Mouse (Mus musculus) heart, embryonic 15.5 days (tissue): ENCODE measurements around the gene Ino80b. TPM values are rescaled to one million over a fixed set of nuclear protein-coding genes. Genes with fewer than 3 reads are reported as not detected.

Source experiments
- ATAC-seq: fragments of 200-750 bp; cut with Nextera tagmentation; replicated peaks from 2 replicates; pipeline ENCODE4 v1.8.0; 2017; ENCODE audit warnings: low read depth, moderate TSS enrichment; ENCODE audit not compliant: insufficient number of reproducible peaks, insufficient read depth, low FRiP score
- H3K27ac ChIP-seq: fragments of 300-500 bp; sonication (generic); 2 replicates; pipeline ENCODE4 v1.5.1; 2015; ENCODE audit warnings: mild to moderate bottlenecking, inconsistent platforms
- H3K27me3 ChIP-seq: fragments of 300-500 bp; sonication (generic); 2 replicates; pipeline ENCODE4 v1.6.1; 2015; ENCODE audit warnings: inconsistent platforms
- H3K36me3 ChIP-seq: fragments of 300-500 bp; sonication (generic); 2 replicates; pipeline ENCODE4 v1.6.1; 2015; ENCODE audit warnings: mild to moderate bottlenecking, inconsistent platforms
- H3K4me1 ChIP-seq: fragments of 300-500 bp; sonication (generic); replicated peaks from 2 replicates; pipeline ENCODE4 v1.6.1; 2015; ENCODE audit warnings: inconsistent platforms
- H3K4me2 ChIP-seq: fragments of 300-500 bp; sonication (generic); 2 replicates; pipeline ENCODE4 v1.6.1; 2015; ENCODE audit warnings: inconsistent platforms, mild to moderate bottlenecking, moderate library complexity
- H3K4me3 ChIP-seq: fragments of 300-500 bp; sonication (generic); 2 replicates; pipeline ENCODE4 v1.5.1; 2015; ENCODE audit warnings: mild to moderate bottlenecking, inconsistent platforms
- H3K9ac ChIP-seq: fragments of 300-500 bp; sonication (generic); 2 replicates; pipeline ENCODE4 v1.6.1; 2015; ENCODE audit warnings: mild to moderate bottlenecking, inconsistent platforms
- H3K9me3 ChIP-seq: fragments of 300-500 bp; sonication (generic); replicated peaks from 2 replicates; pipeline ENCODE4 v1.6.1; 2016; ENCODE audit warnings: inconsistent platforms
- WGBS: fragments of 180-500 bp; shearing (Covaris S2); methylation state at CpG from one replicate; pipeline ENCODE4 v1.1.7; 2015; ENCODE audit warnings: mixed read lengths; 5-methylcytosine and 5-hydroxymethylcytosine counted together
- polyA plus RNA-seq: library from polyadenylated mRNA; unstranded; fragments of >200 nt; fragmentation: Nextera tagmentation; extraction: Ambion mirVana; gene quantifications from 2 replicates; pipeline ENCODE4 v1.2.1, GENCODE M21; 2015

Ino80b gene
- polyA plus RNA-seq, 1 experiment from 2014 or later = 7.4 TPM

- no peak for ATAC-seq
- peaks cover 11% of the 10 kb centered on the region for H3K27me3 ChIP-seq
- no peak overlapping the region for H3K27ac ChIP-seq
- no peak overlapping the region for H3K9ac ChIP-seq
- no peaks in the 10 kb centered on the region for H3K9me3 ChIP-seq
- WGBS = 52% methylated on average over 2 of the region's 2 CpGs
- H3K4me3 ChIP-seq = no peak overlapping the region
- H3K36me3 ChIP-seq = no peaks in the 10 kb centered on the region
- peaks cover 14% of the 10 kb centered on the region for H3K4me1 ChIP-seq
- no peak overlapping the region for H3K4me2 ChIP-seq
Measured at GRCm38 (mm10) chr6:83098411-83098810, 26.8 kb downstream of the Ino80b start.

DNA sequence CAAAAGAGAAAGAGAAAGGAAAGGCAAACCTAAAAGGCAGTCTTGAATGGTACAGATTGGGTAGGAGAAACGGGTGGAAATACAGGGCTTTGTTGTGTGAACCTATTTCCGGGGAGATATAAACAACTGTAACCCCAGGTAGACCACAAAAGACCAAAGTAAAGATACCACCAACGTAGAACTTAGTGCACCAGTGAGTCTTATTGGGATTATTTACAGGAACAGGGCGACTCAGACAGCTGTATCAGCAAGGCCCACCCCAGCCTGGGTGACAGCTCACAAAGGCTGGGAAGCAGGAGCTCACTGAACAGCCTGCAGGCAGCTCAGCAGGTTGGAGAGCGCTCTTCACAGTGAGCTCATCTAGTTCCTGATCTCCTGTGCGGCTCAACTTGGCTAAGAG, 29.3 kb downstream of the Ino80b start:
- Histone ChIP-seq H3K4me1 (no peaks in the 10 kb centered on the region), H3K36me3 (no peaks in the 10 kb centered on the region), H3K9ac (no peak overlapping the region), H3K4me3 (no peak overlapping the region), H3K4me2 (no peak overlapping the region), H3K27ac (no peak overlapping the region), H3K9me3 (no peaks in the 10 kb centered on the region), H3K27me3 (peaks cover 18% of the 10 kb centered on the region)
- no peak for ATAC-seq
- WGBS = 37% methylated on average over 6 of the region's 6 CpGs

GRCm38 (mm10) chr6:83092416-83093127, 32.7 kb downstream of the Ino80b start:
- Histone ChIP-seq H3K4me1 (peaks cover 5% of the 10 kb centered on the region), H3K36me3 (no peaks in the 10 kb centered on the region), H3K4me3 (no peak overlapping the region), H3K27me3 (peaks cover 36% of the 10 kb centered on the region), H3K9ac (no peak overlapping the region), H3K9me3 (no peaks in the 10 kb centered on the region), H3K27ac (peak overlapping the region; percentile 40; the same call in 1 of the 2 replicates), H3K4me2 (no peak overlapping the region)
- ATAC-seq = peak; percentile 43; the same call in 1 of the 2 replicates
- WGBS = 29% methylated on average over 6 of the region's 6 CpGs

DNA sequence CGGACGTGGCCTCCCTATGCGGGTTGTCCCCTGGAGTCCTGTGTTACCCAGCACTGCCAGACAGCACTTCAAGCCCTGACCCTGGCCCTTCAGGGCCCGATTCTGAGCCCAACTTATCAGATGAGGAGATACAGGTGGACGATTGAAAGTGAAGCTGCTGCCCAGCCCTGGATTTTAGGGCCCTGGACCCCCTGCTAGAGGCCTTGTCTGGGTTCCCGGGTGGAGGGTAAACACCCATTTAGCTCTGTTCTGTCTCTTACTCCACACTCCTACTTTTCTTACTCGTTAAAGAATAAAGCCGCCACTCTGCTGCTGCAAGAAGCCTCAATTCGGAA, 37.3 kb downstream of the Ino80b start:
- WGBS = 14% methylated on average over 9 of the region's 9 CpGs
- Histone ChIP-seq H3K9me3 (no peaks in the 10 kb centered on the region), H3K4me1 (peaks cover 20% of the 10 kb centered on the region), H3K4me3 (peak overlapping the region; percentile 45), H3K27me3 (peaks cover 79% of the 10 kb centered on the region), H3K36me3 (no peaks in the 10 kb centered on the region), H3K4me2 (peak overlapping the region; percentile 67), H3K9ac (no peak overlapping the region), H3K27ac (no peak overlapping the region)
- ATAC-seq = no peak

DNA sequence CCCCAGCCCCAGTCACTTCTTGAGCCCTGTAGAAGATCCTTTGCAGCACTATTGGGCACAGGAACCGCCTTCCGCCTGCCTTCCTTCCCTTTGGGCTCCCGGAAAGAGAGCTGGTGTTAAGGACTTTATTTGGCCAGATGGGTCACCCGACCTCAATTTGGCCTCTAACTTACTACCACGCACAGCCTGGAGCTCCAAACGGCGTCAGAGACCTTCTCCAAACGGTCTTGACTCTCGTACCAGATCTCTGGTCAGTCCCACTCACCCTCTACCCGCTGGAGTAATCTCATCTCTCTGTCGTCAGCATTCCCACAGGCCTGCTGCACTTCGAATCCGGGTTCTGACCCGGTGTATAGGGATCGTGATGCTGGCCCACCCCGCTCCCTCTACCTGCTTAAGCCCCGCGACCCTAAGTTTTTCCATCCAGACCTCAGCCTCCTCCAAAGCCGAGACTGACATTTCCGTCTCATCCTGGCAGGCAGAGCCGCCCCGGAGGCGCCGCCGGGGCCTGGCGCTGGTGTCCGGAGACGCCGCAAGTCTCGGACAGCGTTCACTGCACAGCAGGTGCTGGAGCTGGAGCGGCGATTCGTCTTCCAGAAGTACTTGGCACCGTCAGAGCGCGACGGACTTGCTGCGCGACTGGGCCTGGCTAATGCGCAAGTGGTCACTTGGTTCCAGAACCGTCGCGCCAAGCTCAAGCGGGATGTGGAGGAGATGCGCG, 37.9 kb downstream of the Ino80b start:
- peak overlapping the region; percentile 45 for H3K4me3 ChIP-seq
- no peak for ATAC-seq
- no peak overlapping the region for H3K27ac ChIP-seq
- peak overlapping the region; percentile 67 for H3K4me2 ChIP-seq
- peak overlapping the region; percentile 47 for H3K9ac ChIP-seq
- no peaks in the 10 kb centered on the region for H3K9me3 ChIP-seq
- peaks cover 20% of the 10 kb centered on the region for H3K4me1 ChIP-seq
- H3K27me3 ChIP-seq = peaks cover 79% of the 10 kb centered on the region
- peaks cover 2% of the 10 kb centered on the region for H3K36me3 ChIP-seq
- WGBS = 2% methylated on average over 47 of the region's 47 CpGs

GRCm38 (mm10) chr6:83086121-83087035, 38.9 kb downstream of the Ino80b start, which contains the start of gene Lbx2:
TSS of gene Lbx2 (plus strand) at chr6:83086367.
- H3K27ac ChIP-seq = no peak within 1 kb of the TSS
- peak within 1 kb of the TSS; percentile 67 for H3K4me2 ChIP-seq
- H3K9ac ChIP-seq = peak within 1 kb of the TSS; percentile 47; the same call in 1 of the 2 replicates
- peaks cover 85% of the 10 kb centered on the region for H3K27me3 ChIP-seq
- H3K9me3 ChIP-seq = no peaks in the 10 kb centered on the region
- 4% methylated on average over 42 of the region's 42 CpGs for WGBS
- peak within 1 kb of the TSS; percentile 45 for H3K4me3 ChIP-seq
- ATAC-seq = no peak
- H3K4me1 ChIP-seq = peaks cover 20% of the 10 kb centered on the region
- H3K36me3 ChIP-seq = peaks cover 10% of the 10 kb centered on the region

DNA sequence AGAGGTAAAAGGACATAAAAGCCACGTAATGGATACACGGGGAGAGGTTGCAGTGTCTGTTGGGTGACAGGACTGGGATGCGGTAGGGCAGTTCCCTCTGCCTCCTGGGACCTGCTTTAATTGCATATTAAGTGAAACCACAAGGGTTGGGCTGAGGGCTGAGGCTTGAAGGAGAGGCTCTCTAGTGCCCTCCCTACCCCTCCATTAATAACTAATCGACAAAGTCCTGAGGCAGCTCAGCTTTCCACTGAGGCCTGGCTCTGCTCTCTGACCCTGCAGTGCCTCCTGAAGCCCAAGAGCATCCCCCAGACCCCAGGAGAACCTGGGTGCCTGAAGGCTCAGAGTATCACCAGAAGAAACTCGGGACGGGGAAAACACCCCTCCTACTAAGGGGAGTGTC, 40.8 kb downstream of the Ino80b start:
- peaks cover 14% of the 10 kb centered on the region for H3K36me3 ChIP-seq
- H3K27me3 ChIP-seq = peaks cover 74% of the 10 kb centered on the region
- no peak overlapping the region for H3K4me3 ChIP-seq
- H3K4me1 ChIP-seq = peaks cover 21% of the 10 kb centered on the region
- H3K9ac ChIP-seq = no peak overlapping the region
- no peak overlapping the region for H3K27ac ChIP-seq
- no peak for ATAC-seq
- H3K9me3 ChIP-seq = no peaks in the 10 kb centered on the region
- 15% methylated on average over 6 of the region's 6 CpGs for WGBS
- H3K4me2 ChIP-seq = no peak overlapping the region

GRCm38 (mm10) chr6:83083497-83083896, 41.7 kb downstream of the Ino80b start:
- Histone ChIP-seq H3K9me3 (no peaks in the 10 kb centered on the region), H3K4me2 (no peak overlapping the region), H3K27me3 (peaks cover 66% of the 10 kb centered on the region), H3K36me3 (peaks cover 14% of the 10 kb centered on the region), H3K27ac (no peak overlapping the region), H3K4me3 (no peak overlapping the region), H3K4me1 (peaks cover 29% of the 10 kb centered on the region), H3K9ac (no peak overlapping the region)
- WGBS = 23% methylated on average over 5 of the region's 5 CpGs
- no peak for ATAC-seq

GRCm38 (mm10) chr6:83080210-83080609, 45.0 kb downstream of the Ino80b start:
- WGBS = 92% methylated on average over 5 of the region's 5 CpGs
- Histone ChIP-seq H3K27ac (no peak overlapping the region), H3K4me3 (no peak overlapping the region), H3K36me3 (peaks cover 14% of the 10 kb centered on the region), H3K4me2 (no peak overlapping the region), H3K9me3 (no peaks in the 10 kb centered on the region), H3K4me1 (peaks cover 13% of the 10 kb centered on the region), H3K9ac (no peak overlapping the region), H3K27me3 (peaks cover 58% of the 10 kb centered on the region)
- no peak for ATAC-seq

DNA sequence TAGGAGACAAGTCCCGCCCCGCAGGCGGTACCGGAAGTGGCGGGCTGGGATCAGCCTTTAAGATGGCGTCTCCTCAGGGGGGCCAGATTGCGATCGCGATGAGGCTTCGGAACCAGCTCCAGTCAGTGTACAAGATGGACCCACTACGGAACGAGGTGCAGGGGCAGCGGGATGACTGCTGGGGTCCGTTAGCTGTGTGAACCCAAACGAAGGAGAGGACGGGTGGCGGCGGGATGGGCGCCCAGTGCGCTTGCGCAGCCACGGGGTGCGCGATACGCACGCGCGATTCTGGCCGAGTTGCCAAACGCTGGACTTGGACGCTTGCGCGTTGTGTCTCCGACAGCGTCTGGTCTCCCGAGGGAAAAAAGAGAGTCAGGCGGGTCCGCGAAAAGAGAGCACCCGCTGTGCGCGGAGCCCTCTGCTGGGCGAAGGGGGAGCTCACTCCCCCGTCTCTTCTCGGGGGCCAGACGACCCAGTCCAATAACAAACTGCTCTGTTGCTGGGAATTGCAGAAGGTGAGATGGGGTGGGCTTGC, 46.8 kb downstream of the Ino80b start:
- Histone ChIP-seq H3K4me1 (peaks cover 13% of the 10 kb centered on the region), H3K9me3 (no peaks in the 10 kb centered on the region), H3K4me2 (peak overlapping the region; percentile 99), H3K27ac (peak overlapping the region; percentile 86), H3K27me3 (peaks cover 58% of the 10 kb centered on the region), H3K36me3 (peaks cover 14% of the 10 kb centered on the region), H3K9ac (peak overlapping the region; percentile 83), H3K4me3 (peak overlapping the region; percentile 84)
- peak; percentile 92 for ATAC-seq
- under 1% methylated on average over 46 of the region's 46 CpGs for WGBS
